ENCODE assay signal across 8 mouse cellular contexts in genomic region chr13:51400186-51400719, GRCm38 (mm10). TPM values are rescaled to one million over a fixed set of nuclear protein-coding genes. Genes with fewer than 3 reads are reported as not detected.
DNase-seq lines count a peak whose midpoint lies in the region; ATAC-seq lines count a peak whose summit lies in the region.

No protein-coding gene starts in this region.

- DNase-seq in heart, embryonic 10.5 days (ENCODE audit: low spot score): no peak
- no peak for DNase-seq in heart, adult 8-10 months (ENCODE audit: low spot score)
- DNase-seq in urinary bladder, postnatal 14 days (ENCODE audit: low spot score): peak; percentile 29
- no peak for DNase-seq in urinary bladder, postnatal 10 days (ENCODE audit: low spot score)
- peak; percentile 39 for DNase-seq in hindbrain, embryonic 11.5 days (ENCODE audit: low spot score)
- no peak for DNase-seq in limb, embryonic 11.5 days (ENCODE audit: low spot score)

- ATAC-seq in hindbrain, embryonic 11.5 days (ENCODE audit: low FRiP score): no peak; the same call in 1 of the 2 replicates
- 0 out of 2 replicates have a peak, but pooled peaks have one; percentile 28 for ATAC-seq in limb, embryonic 11.5 days (ENCODE audit: insufficient number of reproducible peaks, low FRiP score, low TSS enrichment, low read depth)
- 0 out of 2 replicates have a peak, but pooled peaks have one; percentile 20 for ATAC-seq in neutrophil, adult 5-6 weeks (ENCODE audit: extremely low read depth, insufficient number of reproducible peaks, low FRiP score, poor library complexity, severe bottlenecking)
- no peak for ATAC-seq in megakaryocyte-erythroid progenitor cell, adult 5-6 weeks (replicated peaks; ENCODE audit: low FRiP score, low TSS enrichment, poor library complexity, severe bottlenecking)

- no peaks in the 10 kb centered on the region for H3K9me3 ChIP-seq in heart, embryonic 10.5 days
- H3K9me3 ChIP-seq in hindbrain, embryonic 11.5 days (ENCODE audit: control insufficient read depth, low read length): no peaks in the 10 kb centered on the region
- no peaks in the 10 kb centered on the region for H3K9me3 ChIP-seq in limb, embryonic 11.5 days (ENCODE audit: control insufficient read depth, low read length)

- peak overlapping the region; percentile 45 for H3K4me2 ChIP-seq in hindbrain, embryonic 11.5 days (replicated peaks; ENCODE audit: low read depth, low read length)
- H3K4me2 ChIP-seq in limb, embryonic 11.5 days (ENCODE audit: low read depth, severe bottlenecking): peak overlapping the region; percentile 65

- H3K9ac ChIP-seq in hindbrain, embryonic 11.5 days (ENCODE audit: low read depth, low read length): 0 out of 2 replicates have a peak overlapping the region, but pooled peaks have one; percentile 11
- H3K9ac ChIP-seq in limb, embryonic 11.5 days (ENCODE audit: low read length): peak overlapping the region; percentile 47; the same call in 1 of the 2 replicates

- no peaks in the 10 kb centered on the region for H3K36me3 ChIP-seq in heart, embryonic 10.5 days
- H3K36me3 ChIP-seq in hindbrain, embryonic 11.5 days (ENCODE audit: control insufficient read depth, insufficient read depth, low read length): no peaks in the 10 kb centered on the region
- no peaks in the 10 kb centered on the region for H3K36me3 ChIP-seq in limb, embryonic 11.5 days (ENCODE audit: control insufficient read depth, insufficient read depth, low read length)

- WGBS in heart, embryonic 10.5 days: 23% methylated on average over 14 of the region's 14 CpGs
- WGBS in hindbrain, embryonic 11.5 days: 29% methylated on average over 14 of the region's 14 CpGs
- 12% methylated on average over 14 of the region's 14 CpGs for WGBS in limb, embryonic 11.5 days

- H3K27me3 ChIP-seq in heart, embryonic 10.5 days (ENCODE audit: insufficient read depth, poor library complexity, severe bottlenecking): no peaks in the 10 kb centered on the region
- no peaks in the 10 kb centered on the region for H3K27me3 ChIP-seq in hindbrain, embryonic 11.5 days (ENCODE audit: control insufficient read depth, insufficient read depth, low read length)
- no peaks in the 10 kb centered on the region for H3K27me3 ChIP-seq in limb, embryonic 11.5 days (ENCODE audit: control insufficient read depth, insufficient read depth, low read length)

- peak overlapping the region; percentile 54 for H3K4me3 ChIP-seq in heart, embryonic 10.5 days
- H3K4me3 ChIP-seq in hindbrain, embryonic 11.5 days (ENCODE audit: low read depth, low read length): peak overlapping the region; percentile 33; the same call in 1 of the 2 replicates
- peak overlapping the region; percentile 26 for H3K4me3 ChIP-seq in limb, embryonic 11.5 days (ENCODE audit: low read depth, low read length)

- H3K27ac ChIP-seq in heart, embryonic 10.5 days: peak overlapping the region; percentile 86
- no peak overlapping the region for H3K27ac ChIP-seq in hindbrain, embryonic 11.5 days (ENCODE audit: low read depth, low read length)
- H3K27ac ChIP-seq in limb, embryonic 11.5 days (replicated peaks; ENCODE audit: low read depth, low read length): no peak overlapping the region

- peaks cover 16% of the 10 kb centered on the region for H3K4me1 ChIP-seq in heart, embryonic 10.5 days
- no peaks in the 10 kb centered on the region for H3K4me1 ChIP-seq in hindbrain, embryonic 11.5 days (replicated peaks; ENCODE audit: control insufficient read depth, insufficient read depth, low read length)
- H3K4me1 ChIP-seq in limb, embryonic 11.5 days (ENCODE audit: control insufficient read depth, insufficient read depth, low read length): peaks cover 7% of the 10 kb centered on the region

RNA-seq across cellular contexts. Expression of gene S1pr3, which starts 8.2 kb away (rescaled TPM):
- polyA plus RNA-seq in heart, embryonic 10.5 days (2016; fragmentation: Nextera tagmentation; extraction: Ambion mirVana): 16.9 and 30.5 TPM in 2 replicates
- total RNA-seq in heart, adult 8-10 months (2022): 10 to 100 TPM in 3 of 4 experiments, 1 to 10 TPM in 1; 8.1 to 12.6 (median 10.9) TPM
- 46.8 and 48.5 TPM in 2 replicates for polyA plus RNA-seq in hindbrain, embryonic 11.5 days (2014; fragmentation: Nextera tagmentation; extraction: Ambion mirVana)
- polyA plus RNA-seq in limb, embryonic 11.5 days (2014; fragmentation: Nextera tagmentation; extraction: Ambion mirVana): 126 and 129 TPM in 2 replicates
- total RNA-seq in neutrophil, adult 5-6 weeks (2017): 0.47 and 0.61 TPM in 2 replicates
- total RNA-seq in megakaryocyte-erythroid progenitor cell, adult 5-6 weeks (2014; fragmentation: Nextera tagmentation): 0.31 TPM in 1 of 2 replicates, not detected in the other
- total RNA-seq in megakaryocyte-erythroid progenitor cell, adult 5-6 weeks (2017): 0.33 and 0.42 TPM in 2 replicates

Comparison
In these comparisons a context has a peak if more than half of its experiments do, and no peak if none do; other contexts are left out.
1. DNase-seq: peak in urinary bladder, postnatal 14 days (single experiment) and hindbrain, embryonic 11.5 days (single experiment); none in heart, embryonic 10.5 days (single experiment), heart, adult 8-10 months (single experiment), urinary bladder, postnatal 10 days (single experiment) and limb, embryonic 11.5 days (single experiment).
2. ATAC-seq: peak in limb, embryonic 11.5 days (single experiment) and neutrophil, adult 5-6 weeks (single experiment); none in hindbrain, embryonic 11.5 days (single experiment) and megakaryocyte-erythroid progenitor cell, adult 5-6 weeks (single experiment).
3. Peak in every context shown above with its lines, with median percentiles within 50 percentile points of each other: H3K4me3 ChIP-seq.